Mouse (Mus musculus) myocyte (in vitro differentiated cells): ENCODE measurements at regions not wholly inside any gene's neighbourhood (a gene's known extent, or its start where the extent isn't known, plus 50 kb on each side); places are given as distances from the start of the nearest gene placed in this dataset.

ENCODE experiments used
- CEBPB ChIP-seq: IDR thresholded peaks from 2 replicates; pipeline ENCODE4 v1.6.1; 2011; ENCODE audit warnings: mild to moderate bottlenecking, moderate library complexity; ENCODE audit not compliant: poor library complexity, insufficient read depth, severe bottlenecking
- E2F4 ChIP-seq: IDR thresholded peaks from one replicate; pipeline ENCODE4 v1.6.1; 2011; ENCODE audit warnings: mild to moderate bottlenecking, control low read depth, moderate library complexity; ENCODE audit not compliant: insufficient read depth
- MAX ChIP-seq: IDR thresholded peaks from one replicate; pipeline ENCODE4 v1.6.1; 2011; ENCODE audit warnings: low read depth, mild to moderate bottlenecking, control low read depth
- MYOG ChIP-seq, 3 experiments: IDR thresholded peaks; one replicate each; pipeline ENCODE4 v1.6.1; 2011; ENCODE audit warnings: control low read depth in 2 of 3, low read depth in 2 of 3, mild to moderate bottlenecking in 2 of 3; ENCODE audit not compliant: insufficient read length in 2 of 3, control insufficient read depth in 1 of 3, insufficient read depth in 1 of 3
- POLR2A ChIP-seq: IDR thresholded peaks from one replicate; pipeline ENCODE4 v1.6.1; 2011; ENCODE audit warnings: low read depth, mild to moderate bottlenecking, control low read depth, moderate library complexity; ENCODE audit not compliant: insufficient read length
- POLR2AphosphoS2 ChIP-seq: IDR thresholded peaks from one replicate; pipeline ENCODE4 v1.6.1; 2011; ENCODE audit warnings: low read depth, control low read depth; ENCODE audit not compliant: insufficient read length
- TCF12 ChIP-seq: IDR thresholded peaks from one replicate; pipeline ENCODE4 v1.6.1; 2011; ENCODE audit warnings: mild to moderate bottlenecking, control low read depth; ENCODE audit not compliant: poor library complexity, insufficient read depth, severe bottlenecking
- USF1 ChIP-seq: IDR thresholded peaks from one replicate; pipeline ENCODE4 v1.6.1; 2011; ENCODE audit warnings: low read depth, mild to moderate bottlenecking, control low read depth, moderate library complexity

DNA sequence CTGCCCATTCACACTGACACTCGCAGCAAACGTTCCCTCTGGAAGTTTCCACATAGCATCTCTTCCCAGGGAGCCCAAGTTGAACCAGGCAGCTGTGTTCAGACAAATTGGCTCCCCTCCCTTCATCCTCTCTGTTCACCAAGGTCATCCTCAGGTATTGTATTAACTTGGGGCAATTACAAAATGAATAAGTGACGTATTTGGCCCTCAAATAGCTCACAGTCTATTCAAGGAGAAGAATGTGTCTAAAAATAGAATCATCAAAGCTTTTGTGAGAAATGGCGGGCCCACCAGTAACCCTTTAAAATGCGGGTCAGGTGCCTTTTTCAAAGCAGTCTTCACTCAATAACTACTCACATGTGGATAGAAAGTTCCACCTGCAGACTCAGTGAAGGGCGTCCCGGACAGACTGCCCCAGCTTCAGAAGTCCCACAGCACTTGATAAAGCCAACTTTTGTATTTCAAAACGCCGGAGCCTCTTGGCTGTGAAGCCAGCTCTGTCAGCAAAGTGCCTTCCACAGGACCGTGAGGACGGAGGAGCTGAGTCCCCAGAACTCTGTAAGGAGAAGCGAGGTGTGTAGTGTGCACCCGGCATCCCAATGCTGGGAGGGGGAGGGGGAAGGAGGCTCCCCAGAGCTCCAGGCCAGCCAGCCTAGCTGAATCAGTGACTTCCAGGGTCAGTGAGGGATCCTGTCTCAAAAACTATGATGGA lies 241.9 kb downstream of the Sipa1l2 start:
- TF ChIP-seq POLR2A, result no peak
- no peak for TF ChIP-seq USF1
- TF ChIP-seq CEBPB, result no peak
- TF ChIP-seq POLR2AphosphoS2, result no peak
- TF ChIP-seq MAX, result no peak
- no peak for TF ChIP-seq MYOG (IDR thresholded peaks at IDR 0.05; ENCODE audit: control insufficient read depth in 1 of 3, insufficient read depth in 1 of 3, insufficient read length in 2 of 3, low read depth in 2 of 3)
- TF ChIP-seq E2F4, result no peak
- no peak for TF ChIP-seq TCF12
